Mouse (Mus musculus): ENCODE data around the gene Hoxc12. TPM values are rescaled to one million over a fixed set of nuclear protein-coding genes. Genes with fewer than 3 reads are reported as not detected.

Hoxc12 gene
- polyA plus RNA-seq, 1 experiment from 2014 or later, result not detected

- DNase-seq (ENCODE audit: low spot score), result no peak
These were observed 594 bp downstream of the Hoxc12 start for GRCm38 (mm10) chr15:102937036-102937666.

GRCm38 (mm10) chr15:102939256-102940155 is 2.9 kb downstream of the Hoxc12 start:
- no peak for DNase-seq (ENCODE audit: low spot score)

GRCm38 (mm10) chr15:102942739-102943467 is 6.3 kb downstream of the Hoxc12 start:
- DNase-seq (ENCODE audit: low spot score), result no peak

- no peak for DNase-seq (ENCODE audit: low spot score)
These were observed 6.9 kb downstream of the Hoxc12 start for GRCm38 (mm10) chr15:102943468-102943813.

- no peak for DNase-seq (ENCODE audit: low spot score)
These were observed 8.9 kb downstream of the Hoxc12 start for GRCm38 (mm10) chr15:102945185-102946077.

GRCm38 (mm10) chr15:102947276-102947675 is 10.7 kb downstream of the Hoxc12 start:
- DNase-seq (ENCODE audit: low spot score), result no peak

GRCm38 (mm10) chr15:102948842-102949241 is 12.3 kb downstream of the Hoxc12 start:
- no peak for DNase-seq (ENCODE audit: low spot score)

- DNase-seq (ENCODE audit: low spot score), result no peak
These were observed 13.1 kb downstream of the Hoxc12 start for GRCm38 (mm10) chr15:102949696-102950095.

GRCm38 (mm10) chr15:102950877-102951276 is 14.3 kb downstream of the Hoxc12 start:
- DNase-seq (ENCODE audit: low spot score), result no peak

- no peak for DNase-seq (ENCODE audit: low spot score)
These were observed 17.0 kb downstream of the Hoxc12 start for GRCm38 (mm10) chr15:102953561-102953960.

- DNase-seq (ENCODE audit: low spot score), result no peak
These were observed 17.8 kb downstream of the Hoxc12 start, which contains the start of gene Hoxc11 for GRCm38 (mm10) chr15:102954192-102955006. TSS of gene Hoxc11 (plus strand) at chr15:102954427.

GRCm38 (mm10) chr15:102955007-102955382 is 18.4 kb downstream of the Hoxc12 start:
- DNase-seq (ENCODE audit: low spot score), result no peak

GRCm38 (mm10) chr15:102955833-102956640 is 19.5 kb downstream of the Hoxc12 start:
- DNase-seq (ENCODE audit: low spot score), result no peak

GRCm38 (mm10) chr15:102956906-102957305 is 20.3 kb downstream of the Hoxc12 start:
- DNase-seq (ENCODE audit: low spot score), result no peak

GRCm38 (mm10) chr15:102959663-102960191 is 23.2 kb downstream of the Hoxc12 start:
- DNase-seq (ENCODE audit: low spot score), result no peak

- DNase-seq (ENCODE audit: low spot score), result no peak
These were observed 25.2 kb downstream of the Hoxc12 start for GRCm38 (mm10) chr15:102961728-102962127.

GRCm38 (mm10) chr15:102962492-102962891 is 25.9 kb downstream of the Hoxc12 start:
- no peak for DNase-seq (ENCODE audit: low spot score)

- DNase-seq (ENCODE audit: low spot score), result no peak
These were observed 26.7 kb downstream of the Hoxc12 start for GRCm38 (mm10) chr15:102963259-102963658.
